Mouse (Mus musculus): Measurements from ENCODE around the gene Elk3. TPM values are rescaled to one million over a fixed set of nuclear protein-coding genes. Genes with fewer than 3 reads are reported as not detected.
A peak's percentile ranks its signal among the peaks of the same experiment; 100 is the strongest.

Gene Elk3
- polyA plus RNA-seq, 1 experiment from 2014 or later = 11.3 TPM

DNA sequence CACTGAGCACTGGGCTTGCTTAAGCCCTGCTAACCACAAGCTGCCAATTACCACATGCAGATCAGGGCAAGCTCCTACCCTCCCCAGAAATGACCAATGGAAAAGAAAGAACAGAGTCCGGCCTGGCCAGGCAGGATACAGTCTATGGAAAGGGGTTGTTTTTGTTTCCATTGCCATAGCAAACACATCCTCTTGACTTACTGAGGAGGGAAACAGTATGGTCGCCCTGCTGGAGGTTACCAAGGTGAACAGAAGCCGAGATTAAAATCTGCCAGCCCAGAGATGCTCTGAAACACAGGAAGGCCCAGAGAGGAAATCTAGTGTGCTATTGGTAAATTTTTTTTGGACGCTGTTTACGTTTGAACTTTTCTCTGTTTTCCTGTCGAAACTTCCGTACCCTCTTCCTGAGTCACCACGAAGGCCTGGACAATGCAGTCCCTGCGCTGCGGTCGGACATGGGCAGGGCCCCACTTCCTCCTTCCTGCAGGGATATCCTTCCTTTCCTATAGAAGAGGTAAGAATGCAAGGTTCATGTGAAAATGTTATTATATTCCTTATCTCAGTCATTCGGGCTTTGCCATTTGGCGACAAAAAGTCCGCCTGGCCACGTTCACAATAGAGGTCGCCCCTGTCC, 25.0 kb upstream of the Elk3 start:
- Histone ChIP-seq H3K9ac (ENCODE audit: low read length) (no peak overlapping the region), H3K4me1 (replicated peaks; ENCODE audit: control insufficient read depth, insufficient read depth) (no peaks in the 10 kb centered on the region), H3K27ac (replicated peaks) (0 out of 2 replicates have a peak overlapping the region, but pooled peaks have one; percentile 24), H3K36me3 (ENCODE audit: control insufficient read depth, insufficient read depth, low read length) (no peaks in the 10 kb centered on the region), H3K9me3 (ENCODE audit: control insufficient read depth, low read length) (no peaks in the 10 kb centered on the region), H3K27me3 (ENCODE audit: control insufficient read depth, insufficient read depth, low read length) (no peaks in the 10 kb centered on the region), H3K4me3 (ENCODE audit: low read depth, low read length) (no peak overlapping the region), H3K4me2 (replicated peaks; ENCODE audit: low read depth) (no peak overlapping the region)
- WGBS = 53% methylated on average over 16 of the region's 16 CpGs
- ATAC-seq (ENCODE audit: low FRiP score, low TSS enrichment) (peak; percentile 80), DNase-seq (ENCODE audit: low spot score) (peak; percentile 35)
- TF ChIP-seq CTCF (IDR thresholded peaks at IDR 0.05; ENCODE audit: low read depth) (no peak; the same call in 1 of the 2 replicates), EP300 (optimal IDR thresholded peaks at IDR 0.05) (peak; percentile 29)

DNA sequence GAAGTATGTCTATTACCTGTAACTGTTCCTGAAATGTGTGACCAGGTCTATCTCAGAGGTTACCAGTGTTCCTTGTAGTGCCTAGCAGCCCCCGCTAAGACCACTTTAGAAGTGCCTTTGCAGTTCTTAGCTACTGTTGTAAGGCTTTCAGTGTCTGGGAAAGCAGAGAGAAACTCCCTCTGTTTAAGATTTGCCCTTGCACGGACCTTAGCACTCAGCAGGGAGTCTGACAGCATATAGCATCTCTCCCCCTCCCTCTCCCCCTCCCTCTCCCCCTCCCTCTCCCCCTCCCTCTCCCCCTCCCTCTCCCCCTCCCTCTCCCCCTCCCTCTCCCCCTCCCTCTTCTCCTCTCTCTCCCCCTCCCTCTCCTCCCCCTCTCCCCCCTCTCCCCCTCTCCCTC, 24.1 kb upstream of the Elk3 start:
- TF ChIP-seq EP300 (optimal IDR thresholded peaks at IDR 0.05) (no peak), CTCF (IDR thresholded peaks at IDR 0.05; ENCODE audit: low read depth) (no peak)
- Histone ChIP-seq H3K4me3 (ENCODE audit: low read depth, low read length) (no peak overlapping the region), H3K9ac (ENCODE audit: low read length) (no peak overlapping the region), H3K9me3 (ENCODE audit: control insufficient read depth, low read length) (no peaks in the 10 kb centered on the region), H3K27me3 (ENCODE audit: control insufficient read depth, insufficient read depth, low read length) (no peaks in the 10 kb centered on the region), H3K4me1 (replicated peaks; ENCODE audit: control insufficient read depth, insufficient read depth) (no peaks in the 10 kb centered on the region), H3K27ac (replicated peaks) (no peak overlapping the region), H3K4me2 (replicated peaks; ENCODE audit: low read depth) (no peak overlapping the region), H3K36me3 (ENCODE audit: control insufficient read depth, insufficient read depth, low read length) (no peaks in the 10 kb centered on the region)
- 54% methylated on average over 2 of the region's 2 CpGs for WGBS
- DNase-seq (ENCODE audit: low spot score) (no peak), ATAC-seq (ENCODE audit: low FRiP score, low TSS enrichment) (no peak)

DNA sequence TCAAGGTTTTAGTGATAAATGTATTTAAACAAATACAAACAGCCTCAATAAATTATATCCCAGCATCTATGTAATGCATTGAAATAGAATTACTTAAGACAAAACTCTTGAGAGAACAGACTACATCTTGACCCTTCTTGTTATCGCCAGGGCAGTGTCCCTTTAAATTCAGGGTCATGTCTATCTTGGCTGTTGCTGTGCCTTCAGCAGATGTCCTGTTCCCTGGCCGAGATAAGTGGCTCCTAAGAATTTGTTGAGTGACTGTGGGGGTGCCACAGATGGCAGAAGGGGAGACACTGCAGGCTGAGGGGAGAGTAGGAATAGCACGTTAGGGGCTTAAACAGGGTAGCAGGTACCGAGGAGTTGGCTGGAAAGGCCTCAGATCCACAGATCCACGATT, 22.3 kb upstream of the Elk3 start:
- Histone ChIP-seq H3K9ac (ENCODE audit: low read length) (no peak overlapping the region), H3K27me3 (ENCODE audit: control insufficient read depth, insufficient read depth, low read length) (no peaks in the 10 kb centered on the region), H3K4me1 (replicated peaks; ENCODE audit: control insufficient read depth, insufficient read depth) (no peaks in the 10 kb centered on the region), H3K4me3 (ENCODE audit: low read depth, low read length) (no peak overlapping the region), H3K27ac (replicated peaks) (no peak overlapping the region), H3K4me2 (replicated peaks; ENCODE audit: low read depth) (no peak overlapping the region), H3K9me3 (ENCODE audit: control insufficient read depth, low read length) (no peaks in the 10 kb centered on the region), H3K36me3 (ENCODE audit: control insufficient read depth, insufficient read depth, low read length) (no peaks in the 10 kb centered on the region)
- TF ChIP-seq EP300 (optimal IDR thresholded peaks at IDR 0.05) (no peak), CTCF (IDR thresholded peaks at IDR 0.05; ENCODE audit: low read depth) (no peak)
- DNase-seq (ENCODE audit: low spot score) (no peak), ATAC-seq (ENCODE audit: low FRiP score, low TSS enrichment) (no peak)
- WGBS = 77% methylated on average over 5 of the region's 5 CpGs

DNA sequence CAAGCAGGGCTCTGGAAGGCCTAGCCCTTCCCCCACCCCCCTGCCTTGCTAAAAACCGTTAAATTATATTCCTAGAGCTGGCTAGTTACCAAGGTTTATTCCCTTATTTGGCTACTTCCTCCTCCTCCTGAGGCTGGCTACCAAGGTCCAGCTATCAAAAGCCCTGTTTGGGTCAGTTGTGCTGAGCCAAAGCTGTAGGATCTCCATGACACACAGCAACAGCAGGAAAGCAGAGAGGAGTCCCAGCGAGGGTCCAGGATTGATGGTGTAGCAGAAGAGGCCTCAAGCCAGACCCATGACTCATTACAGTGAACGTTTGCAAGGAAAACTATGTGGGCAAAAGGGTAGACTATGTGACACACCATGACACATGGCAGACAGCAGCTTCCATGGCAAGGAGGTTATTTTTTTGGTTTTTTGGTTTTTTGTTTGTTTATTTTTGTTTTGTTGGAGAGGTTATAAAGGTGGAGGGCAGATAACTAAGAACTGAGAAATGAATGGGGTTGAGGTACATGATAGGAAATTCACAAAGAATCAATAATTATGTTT, 21.4 kb upstream of the Elk3 start:
- H3K36me3 ChIP-seq (ENCODE audit: control insufficient read depth, insufficient read depth, low read length) = no peaks in the 10 kb centered on the region
- no peak overlapping the region for H3K4me2 ChIP-seq (replicated peaks; ENCODE audit: low read depth)
- H3K4me1 ChIP-seq (replicated peaks; ENCODE audit: control insufficient read depth, insufficient read depth) = no peaks in the 10 kb centered on the region
- DNase-seq (ENCODE audit: low spot score) (no peak), ATAC-seq (ENCODE audit: low FRiP score, low TSS enrichment) (no peak)
- no peaks in the 10 kb centered on the region for H3K9me3 ChIP-seq (ENCODE audit: control insufficient read depth, low read length)
- H3K9ac ChIP-seq (ENCODE audit: low read length) = no peak overlapping the region
- no peaks in the 10 kb centered on the region for H3K27me3 ChIP-seq (ENCODE audit: control insufficient read depth, insufficient read depth, low read length)
- H3K4me3 ChIP-seq (ENCODE audit: low read depth, low read length) = no peak overlapping the region
- H3K27ac ChIP-seq (replicated peaks) = no peak overlapping the region
- TF ChIP-seq EP300 (optimal IDR thresholded peaks at IDR 0.05) = no peak
- TF ChIP-seq CTCF (IDR thresholded peaks at IDR 0.05; ENCODE audit: low read depth) = no peak
- 36% methylated on average over 3 of the region's 3 CpGs for WGBS

DNA sequence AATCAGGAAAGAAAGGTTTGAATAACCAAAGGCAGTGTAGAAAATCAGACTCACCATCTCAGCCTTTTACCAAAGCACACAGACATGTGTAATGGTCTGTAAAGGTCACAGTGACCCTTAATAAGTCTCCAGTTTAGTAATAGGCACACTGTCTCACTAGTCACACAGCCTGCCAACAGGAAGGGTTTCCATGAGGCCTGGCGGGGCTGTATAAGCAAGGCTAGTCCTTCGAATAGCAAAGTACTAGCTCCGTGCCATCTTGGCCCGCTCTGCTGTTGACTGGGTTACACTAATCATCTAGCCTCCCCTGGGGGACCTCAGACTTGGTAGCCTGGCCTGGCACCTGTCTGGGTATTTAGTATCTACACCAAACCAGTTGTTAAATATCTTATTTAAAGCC, 20.6 kb upstream of the Elk3 start:
- no peaks in the 10 kb centered on the region for H3K9me3 ChIP-seq (ENCODE audit: control insufficient read depth, low read length)
- WGBS = 91% methylated on average over 4 of the region's 4 CpGs
- no peak for TF ChIP-seq CTCF (IDR thresholded peaks at IDR 0.05; ENCODE audit: low read depth)
- no peak for TF ChIP-seq EP300 (optimal IDR thresholded peaks at IDR 0.05)
- no peaks in the 10 kb centered on the region for H3K4me1 ChIP-seq (replicated peaks; ENCODE audit: control insufficient read depth, insufficient read depth)
- DNase-seq (ENCODE audit: low spot score) (no peak), ATAC-seq (ENCODE audit: low FRiP score, low TSS enrichment) (no peak)
- no peak overlapping the region for H3K27ac ChIP-seq (replicated peaks)
- no peaks in the 10 kb centered on the region for H3K27me3 ChIP-seq (ENCODE audit: control insufficient read depth, insufficient read depth, low read length)
- no peak overlapping the region for H3K4me3 ChIP-seq (ENCODE audit: low read depth, low read length)
- H3K9ac ChIP-seq (ENCODE audit: low read length) = no peak overlapping the region
- H3K4me2 ChIP-seq (replicated peaks; ENCODE audit: low read depth) = no peak overlapping the region
- H3K36me3 ChIP-seq (ENCODE audit: control insufficient read depth, insufficient read depth, low read length) = no peaks in the 10 kb centered on the region

DNA sequence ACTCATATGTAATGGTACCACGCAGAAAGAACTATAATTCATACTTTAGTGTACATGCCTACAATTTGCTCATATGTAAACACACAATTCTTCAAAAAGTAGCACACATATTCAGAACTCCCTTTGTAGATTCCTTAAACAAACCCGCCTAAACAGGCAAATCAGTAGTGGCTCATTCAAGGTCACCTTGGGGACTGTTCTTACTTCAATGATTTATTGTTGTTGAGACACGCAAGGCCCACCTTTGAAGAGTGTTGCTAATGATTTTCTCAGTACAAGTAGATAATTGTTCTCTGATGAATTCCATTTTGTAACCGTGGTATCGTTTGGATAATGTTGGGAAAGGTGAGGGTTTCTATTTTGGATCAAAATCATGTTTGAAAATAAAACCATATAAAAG, 17.4 kb upstream of the Elk3 start:
- ATAC-seq (ENCODE audit: low FRiP score, low TSS enrichment) = no peak
- no peaks in the 10 kb centered on the region for H3K9me3 ChIP-seq (ENCODE audit: control insufficient read depth, low read length)
- no peak overlapping the region for H3K4me3 ChIP-seq (ENCODE audit: low read depth, low read length)
- no peak overlapping the region for H3K9ac ChIP-seq (ENCODE audit: low read length)
- 50% methylated on average over 5 of the region's 5 CpGs for WGBS
- no peaks in the 10 kb centered on the region for H3K4me1 ChIP-seq (replicated peaks; ENCODE audit: control insufficient read depth, insufficient read depth)
- no peak overlapping the region for H3K4me2 ChIP-seq (replicated peaks; ENCODE audit: low read depth)
- no peak for TF ChIP-seq EP300 (optimal IDR thresholded peaks at IDR 0.05)
- TF ChIP-seq CTCF (IDR thresholded peaks at IDR 0.05; ENCODE audit: low read depth) = no peak
- no peak overlapping the region for H3K27ac ChIP-seq (replicated peaks)
- H3K36me3 ChIP-seq (ENCODE audit: control insufficient read depth, insufficient read depth, low read length) = no peaks in the 10 kb centered on the region
- DNase-seq (ENCODE audit: low spot score) = no peak
- H3K27me3 ChIP-seq (ENCODE audit: control insufficient read depth, insufficient read depth, low read length) = no peaks in the 10 kb centered on the region
